Mouse (Mus musculus): ENCODE results near the gene Slc16a11. TPM values are rescaled to one million over a fixed set of nuclear protein-coding genes. Genes with fewer than 3 reads are reported as not detected.

The Slc16a11 gene
- polyA plus RNA-seq, 1 experiment = 17.4 TPM

- no peaks in the 10 kb centered on the region for H3K79me2 ChIP-seq (ENCODE audit: control insufficient read depth, insufficient read depth)
- no peak for TF ChIP-seq E2F4 (IDR thresholded peaks at IDR 0.05; ENCODE audit: insufficient read depth)
- TF ChIP-seq SRF (IDR thresholded peaks at IDR 0.05; ENCODE audit: control insufficient read depth, insufficient read length, low read depth) = no peak
- no peak for TF ChIP-seq MAX (IDR thresholded peaks at IDR 0.05; ENCODE audit: low read depth)
- no peak for TF ChIP-seq CEBPB (IDR thresholded peaks at IDR 0.05; ENCODE audit: insufficient read depth, poor library complexity, severe bottlenecking)
- TF ChIP-seq MYOD1 (IDR thresholded peaks at IDR 0.05; ENCODE audit: control insufficient read depth in 1 of 3, insufficient read length in 2 of 3, low read depth in 2 of 3) = no peak
- TF ChIP-seq MYOG (IDR thresholded peaks at IDR 0.05; ENCODE audit: control insufficient read depth in 1 of 3, insufficient read depth in 1 of 3, insufficient read length in 2 of 3, low read depth in 2 of 3) = no peak
- no peak for TF ChIP-seq REST (IDR thresholded peaks at IDR 0.05; ENCODE audit: insufficient read depth, insufficient read length)
- no peak for TF ChIP-seq USF1 (IDR thresholded peaks at IDR 0.05; ENCODE audit: low read depth)
- no peak for TF ChIP-seq POLR2AphosphoS2 (IDR thresholded peaks at IDR 0.05; ENCODE audit: insufficient read length, low read depth)
- TF ChIP-seq TCF3 (IDR thresholded peaks at IDR 0.05; ENCODE audit: insufficient read length, low read depth) = no peak
- no peak for TF ChIP-seq TCF12 (IDR thresholded peaks at IDR 0.05; ENCODE audit: insufficient read depth, poor library complexity, severe bottlenecking)
- no peak for TF ChIP-seq POLR2A (IDR thresholded peaks at IDR 0.05; ENCODE audit: insufficient read length, low read depth)
- H3K27me3 ChIP-seq (ENCODE audit: control insufficient read depth, insufficient read depth, insufficient read length) = no peaks in the 10 kb centered on the region
- no peaks in the 10 kb centered on the region for H3K36me3 ChIP-seq (ENCODE audit: control insufficient read depth, insufficient read depth)
- no peak overlapping the region for H3ac ChIP-seq (ENCODE audit: control insufficient read depth, insufficient read length)
- peak overlapping the region; percentile 2 for H3K4me3 ChIP-seq
- peak overlapping the region; percentile 67 for H3K4me2 ChIP-seq (ENCODE audit: low read depth)
Measured at GRCm38 (mm10) chr11:70199107-70199506, 13.4 kb upstream of the Slc16a11 start.

DNA sequence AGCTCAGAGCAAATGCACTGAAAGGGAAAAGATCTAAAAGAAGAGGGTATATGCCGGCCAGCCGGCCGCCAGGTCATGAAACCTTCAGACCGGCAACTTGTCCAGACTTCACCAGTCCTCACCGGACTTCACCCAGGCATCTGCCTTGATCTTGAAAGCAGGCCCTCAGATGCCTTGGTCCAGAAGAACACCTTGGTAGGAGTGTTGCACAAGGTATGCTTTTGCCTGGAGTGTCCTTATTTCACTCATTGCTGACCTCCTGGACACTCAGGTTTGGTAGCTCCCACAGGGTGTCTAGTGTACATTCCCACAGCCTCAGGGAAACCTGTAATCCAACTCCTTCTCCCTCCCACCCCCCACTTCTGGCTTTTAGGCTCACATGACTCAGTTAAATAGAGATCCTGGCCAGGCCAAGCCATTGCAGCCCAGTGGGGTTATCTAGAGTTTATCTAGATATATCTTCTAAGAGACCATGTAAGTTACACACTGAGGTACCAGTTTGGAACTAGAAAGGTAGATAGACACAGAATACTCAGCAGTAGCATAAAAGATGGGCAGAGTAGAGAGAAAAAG lies 12.4 kb upstream of the Slc16a11 start:
- Histone ChIP-seq H3ac (ENCODE audit: control insufficient read depth, insufficient read length) (no peak overlapping the region), H3K79me2 (ENCODE audit: control insufficient read depth, insufficient read depth) (no peaks in the 10 kb centered on the region), H3K27me3 (ENCODE audit: control insufficient read depth, insufficient read depth, insufficient read length) (no peaks in the 10 kb centered on the region), H3K4me3 (no peak overlapping the region), H3K4me2 (ENCODE audit: low read depth) (peak overlapping the region; percentile 67), H3K36me3 (ENCODE audit: control insufficient read depth, insufficient read depth) (no peaks in the 10 kb centered on the region)
- TF ChIP-seq USF1 (IDR thresholded peaks at IDR 0.05; ENCODE audit: low read depth) (peak; percentile 37), MYOD1 (IDR thresholded peaks at IDR 0.05; ENCODE audit: control insufficient read depth in 1 of 3, insufficient read length in 2 of 3, low read depth in 2 of 3) (no peak), MAX (IDR thresholded peaks at IDR 0.05; ENCODE audit: low read depth) (no peak)

DNA sequence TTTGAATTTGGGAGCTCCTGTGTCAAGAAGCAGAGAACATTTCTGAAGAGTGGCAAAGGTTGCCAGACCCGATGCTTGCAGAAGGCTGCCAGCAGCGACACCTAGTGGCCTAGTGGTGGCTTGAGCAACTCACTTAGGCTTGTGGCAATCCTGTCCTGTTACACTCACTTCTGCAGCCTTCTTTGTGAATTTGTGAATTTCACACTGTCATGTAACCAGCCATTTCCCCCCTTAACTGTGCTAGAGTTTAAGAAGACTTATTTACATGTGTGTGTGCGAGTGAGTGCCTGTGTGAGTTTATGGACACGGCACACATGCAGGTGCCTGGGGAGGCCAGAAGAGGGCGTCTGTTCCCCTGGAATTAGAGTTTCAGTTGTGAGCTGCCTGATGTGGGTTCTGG lies 10.9 kb upstream of the Slc16a11 start:
- Histone ChIP-seq H3K4me2 (ENCODE audit: low read depth) (no peak overlapping the region), H3ac (ENCODE audit: control insufficient read depth, insufficient read length) (no peak overlapping the region), H3K36me3 (ENCODE audit: control insufficient read depth, insufficient read depth) (no peaks in the 10 kb centered on the region), H3K27me3 (ENCODE audit: control insufficient read depth, insufficient read depth, insufficient read length) (no peaks in the 10 kb centered on the region), H3K79me2 (ENCODE audit: control insufficient read depth, insufficient read depth) (no peaks in the 10 kb centered on the region), H3K4me3 (no peak overlapping the region)
- TF ChIP-seq MYOD1 (IDR thresholded peaks at IDR 0.05; ENCODE audit: control insufficient read depth in 1 of 3, insufficient read length in 2 of 3, low read depth in 2 of 3) (no peak), POLR2AphosphoS2 (IDR thresholded peaks at IDR 0.05; ENCODE audit: insufficient read length, low read depth) (no peak), USF1 (IDR thresholded peaks at IDR 0.05; ENCODE audit: low read depth) (no peak), POLR2A (IDR thresholded peaks at IDR 0.05; ENCODE audit: insufficient read length, low read depth) (no peak), SRF (IDR thresholded peaks at IDR 0.05; ENCODE audit: control insufficient read depth, insufficient read length, low read depth) (no peak), MYOG (IDR thresholded peaks at IDR 0.05; ENCODE audit: control insufficient read depth in 1 of 3, insufficient read depth in 1 of 3, insufficient read length in 2 of 3, low read depth in 2 of 3) (no peak), CEBPB (IDR thresholded peaks at IDR 0.05; ENCODE audit: insufficient read depth, poor library complexity, severe bottlenecking) (no peak), REST (IDR thresholded peaks at IDR 0.05; ENCODE audit: insufficient read depth, insufficient read length) (no peak), MAX (IDR thresholded peaks at IDR 0.05; ENCODE audit: low read depth) (no peak), TCF12 (IDR thresholded peaks at IDR 0.05; ENCODE audit: insufficient read depth, poor library complexity, severe bottlenecking) (no peak), E2F4 (IDR thresholded peaks at IDR 0.05; ENCODE audit: insufficient read depth) (no peak), TCF3 (IDR thresholded peaks at IDR 0.05; ENCODE audit: insufficient read length, low read depth) (no peak)

DNA sequence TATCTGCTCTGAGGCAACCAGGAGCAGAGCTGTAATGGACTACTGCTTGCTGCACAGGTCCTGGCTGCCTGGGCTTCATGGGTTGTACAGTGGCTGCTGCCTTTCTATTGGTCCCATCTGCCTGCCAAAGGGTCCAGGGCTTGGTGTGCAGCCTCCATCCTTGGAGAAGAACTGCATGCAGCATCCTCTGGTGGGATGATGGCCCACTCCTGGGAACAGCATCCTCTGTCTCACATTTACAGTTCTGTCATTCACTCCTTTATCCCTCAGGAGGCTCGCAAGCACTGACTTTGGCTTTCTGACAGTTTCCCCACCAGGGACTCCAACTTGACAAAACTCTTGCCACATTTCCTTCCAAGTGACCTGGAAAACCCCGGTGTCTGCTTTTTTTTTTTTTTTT lies 5.8 kb upstream of the Slc16a11 start:
- Histone ChIP-seq H3K4me3 (no peak overlapping the region), H3K79me2 (ENCODE audit: control insufficient read depth, insufficient read depth) (no peaks in the 10 kb centered on the region), H3K27me3 (ENCODE audit: control insufficient read depth, insufficient read depth, insufficient read length) (no peaks in the 10 kb centered on the region), H3K4me2 (ENCODE audit: low read depth) (no peak overlapping the region), H3K36me3 (ENCODE audit: control insufficient read depth, insufficient read depth) (no peaks in the 10 kb centered on the region), H3ac (ENCODE audit: control insufficient read depth, insufficient read length) (no peak overlapping the region)
- TF ChIP-seq SRF (IDR thresholded peaks at IDR 0.05; ENCODE audit: control insufficient read depth, insufficient read length, low read depth) = no peak
- TF ChIP-seq REST (IDR thresholded peaks at IDR 0.05; ENCODE audit: insufficient read depth, insufficient read length) = no peak
- TF ChIP-seq USF1 (IDR thresholded peaks at IDR 0.05; ENCODE audit: low read depth) = no peak
- no peak for TF ChIP-seq MYOD1 (IDR thresholded peaks at IDR 0.05; ENCODE audit: control insufficient read depth in 1 of 3, insufficient read length in 2 of 3, low read depth in 2 of 3)
- TF ChIP-seq POLR2AphosphoS2 (IDR thresholded peaks at IDR 0.05; ENCODE audit: insufficient read length, low read depth) = no peak
- TF ChIP-seq MAX (IDR thresholded peaks at IDR 0.05; ENCODE audit: low read depth) = no peak

- Histone ChIP-seq H3K36me3 (ENCODE audit: control insufficient read depth, insufficient read depth) (no peaks in the 10 kb centered on the region), H3K79me2 (ENCODE audit: control insufficient read depth, insufficient read depth) (no peaks in the 10 kb centered on the region), H3K4me3 (no peak overlapping the region), H3ac (ENCODE audit: control insufficient read depth, insufficient read length) (no peak overlapping the region), H3K27me3 (ENCODE audit: control insufficient read depth, insufficient read depth, insufficient read length) (no peaks in the 10 kb centered on the region), H3K4me2 (ENCODE audit: low read depth) (no peak overlapping the region)
- TF ChIP-seq TCF3 (IDR thresholded peaks at IDR 0.05; ENCODE audit: insufficient read length, low read depth) (no peak), MYOG (IDR thresholded peaks at IDR 0.05; ENCODE audit: control insufficient read depth in 1 of 3, insufficient read depth in 1 of 3, insufficient read length in 2 of 3, low read depth in 2 of 3) (no peak), MYOD1 (IDR thresholded peaks at IDR 0.05; ENCODE audit: control insufficient read depth in 1 of 3, insufficient read length in 2 of 3, low read depth in 2 of 3) (no peak), SRF (IDR thresholded peaks at IDR 0.05; ENCODE audit: control insufficient read depth, insufficient read length, low read depth) (no peak), POLR2A (IDR thresholded peaks at IDR 0.05; ENCODE audit: insufficient read length, low read depth) (no peak)
Measured at GRCm38 (mm10) chr11:70207283-70207682, 5.3 kb upstream of the Slc16a11 start.
